Mouse (Mus musculus) heart, postnatal 0 days (tissue): ENCODE data around the gene Rab35. TPM values are rescaled to one million over a fixed set of nuclear protein-coding genes. Genes with fewer than 3 reads are reported as not detected.

Experiments
- ATAC-seq: fragments of 200-750 bp; cut with Nextera tagmentation; 2 replicates; pipeline ENCODE4 v1.8.0; 2017; ENCODE audit warnings: low read depth, moderate number of reproducible peaks, moderate library complexity; ENCODE audit not compliant: insufficient read depth
- DNase-seq: peaks from one replicate; pipeline ENCODE4 v3.0.0-alpha.2; 2016; ENCODE audit warnings: low spot score
- H3K27ac ChIP-seq: fragments of 300-500 bp; sonication (generic); 2 replicates; pipeline ENCODE4 v1.5.1; 2014; ENCODE audit warnings: low read depth, mild to moderate bottlenecking
- H3K27me3 ChIP-seq: fragments of 300-500 bp; sonication (generic); 2 replicates; pipeline ENCODE4 v1.6.1; 2014; ENCODE audit warnings: low read length, mixed read lengths; ENCODE audit not compliant: control insufficient read depth, insufficient read depth
- H3K36me3 ChIP-seq: fragments of 300-500 bp; sonication (generic); replicated peaks from 2 replicates; pipeline ENCODE4 v1.6.1; 2014; ENCODE audit warnings: low read length, mixed read lengths; ENCODE audit not compliant: control insufficient read depth, insufficient read depth
- H3K4me1 ChIP-seq: fragments of 300-500 bp; sonication (generic); 2 replicates; pipeline ENCODE4 v1.6.1; 2014; ENCODE audit warnings: antibody characterized with exemption; ENCODE audit not compliant: control insufficient read depth, insufficient read depth
- H3K4me2 ChIP-seq: fragments of 300-500 bp; sonication (generic); 2 replicates; pipeline ENCODE4 v1.6.1; 2014; ENCODE audit warnings: low read depth, mild to moderate bottlenecking, low read length, moderate library complexity
- H3K4me3 ChIP-seq: fragments of 300-500 bp; sonication (generic); 2 replicates; pipeline ENCODE4 v1.5.1; 2014; ENCODE audit warnings: low read depth, low read length
- H3K9ac ChIP-seq: fragments of 300-500 bp; sonication (generic); replicated peaks from 2 replicates; pipeline ENCODE4 v1.6.1; 2014; ENCODE audit warnings: low read depth, low read length, mixed read lengths
- H3K9me3 ChIP-seq: fragments of 300-500 bp; sonication (generic); replicated peaks from 2 replicates; pipeline ENCODE4 v1.6.1; 2016; ENCODE audit warnings: low read length; ENCODE audit not compliant: control insufficient read depth
- CTCF ChIP-seq: IDR thresholded peaks from 2 replicates; pipeline ENCODE4 v1.5.1; 2016; ENCODE audit warnings: antibody characterized with exemption, control low read depth, low read depth
- EP300 ChIP-seq: IDR thresholded peaks from 2 replicates; pipeline ENCODE4 v1.6.1; 2016; ENCODE audit warnings: antibody characterized with exemption, low read depth
- WGBS: fragments of 180-500 bp; shearing (Covaris S2); extraction: QIAGEN DNeasy Blood & Tissue Kit; methylation state at CpG from one replicate; pipeline ENCODE4 v1.1.7; 2014; 5-methylcytosine and 5-hydroxymethylcytosine counted together
- polyA plus RNA-seq: library from polyadenylated mRNA; unstranded; fragments of >200 nt; fragmentation: Nextera tagmentation; extraction: Ambion mirVana; gene quantifications from 2 replicates; pipeline ENCODE4 v1.2.1, GENCODE M21; 2015
- total RNA-seq: library from RNA; depleted of rRNA; stranded (reverse); fragments of >200 nt; gene quantifications from 2 replicates; pipeline ENCODE4 v1.2.3, GENCODE M21; 2014; ENCODE audit warnings: low replicate concordance

Rab35 gene
- total and polyA plus RNA-seq, 2 experiments from 2014 or later, result 14.1 to 37.4 TPM

GRCm38 (mm10) chr5:115633060-115633459 lies 1.4 kb downstream of the Rab35 start:
- no peak overlapping the region for H3K9ac ChIP-seq
- DNase-seq (no peak), ATAC-seq (no peak)
- no peaks in the 10 kb centered on the region for H3K9me3 ChIP-seq
- TF ChIP-seq EP300 (no peak), CTCF (no peak)
- peak overlapping the region; percentile 68 for H3K4me2 ChIP-seq
- H3K4me3 ChIP-seq, result peak overlapping the region; percentile 65
- no peaks in the 10 kb centered on the region for H3K27me3 ChIP-seq
- 0 out of 2 replicates have a peak, but pooled peaks cover 10% of the 10 kb centered on the region for H3K4me1 ChIP-seq
- WGBS, result 42% methylated on average over 4 of the region's 4 CpGs
- H3K36me3 ChIP-seq, result peaks cover 6% of the 10 kb centered on the region
- no peak overlapping the region for H3K27ac ChIP-seq

- no peaks in the 10 kb centered on the region for H3K27me3 ChIP-seq
- no peak overlapping the region for H3K4me2 ChIP-seq
- ATAC-seq, result no peak
- TF ChIP-seq CTCF, result no peak
- TF ChIP-seq EP300, result no peak
- H3K9ac ChIP-seq, result 0 out of 2 replicates have a peak overlapping the region, but pooled peaks have one; percentile 11
- H3K9me3 ChIP-seq, result no peaks in the 10 kb centered on the region
- 0 out of 2 replicates have a peak, but pooled peaks cover 10% of the 10 kb centered on the region for H3K4me1 ChIP-seq
- H3K27ac ChIP-seq, result no peak overlapping the region
- peaks cover 16% of the 10 kb centered on the region for H3K36me3 ChIP-seq
- DNase-seq, result no peak
- H3K4me3 ChIP-seq, result no peak overlapping the region
- WGBS, result 83% methylated on average over 8 of the region's 8 CpGs
Measured at GRCm38 (mm10) chr5:115634046-115634445, 2.3 kb downstream of the Rab35 start.

- no peak overlapping the region for H3K9ac ChIP-seq
- H3K27ac ChIP-seq, result no peak overlapping the region
- no peak overlapping the region for H3K4me2 ChIP-seq
- peaks cover 31% of the 10 kb centered on the region for H3K36me3 ChIP-seq
- DNase-seq, result no peak
- WGBS, result 68% methylated on average over 6 of the region's 6 CpGs
- H3K4me3 ChIP-seq, result no peak overlapping the region
- 0 out of 2 replicates have a peak, but pooled peaks cover 10% of the 10 kb centered on the region for H3K4me1 ChIP-seq
- no peaks in the 10 kb centered on the region for H3K27me3 ChIP-seq
- no peak for ATAC-seq
- TF ChIP-seq EP300 (no peak), CTCF (no peak)
- no peaks in the 10 kb centered on the region for H3K9me3 ChIP-seq
Measured at GRCm38 (mm10) chr5:115635536-115635935, 3.8 kb downstream of the Rab35 start.

GRCm38 (mm10) chr5:115644192-115644591 lies 12.5 kb downstream of the Rab35 start:
- H3K4me3 ChIP-seq, result no peak overlapping the region
- H3K4me1 ChIP-seq, result no peaks in the 10 kb centered on the region
- ATAC-seq (no peak), DNase-seq (no peak)
- H3K9me3 ChIP-seq, result no peaks in the 10 kb centered on the region
- WGBS, result 88% methylated on average over 9 of the region's 9 CpGs
- no peak overlapping the region for H3K4me2 ChIP-seq
- peaks cover 81% of the 10 kb centered on the region for H3K36me3 ChIP-seq
- TF ChIP-seq EP300, result no peak
- peak; percentile 16; the same call in 1 of the 2 replicates for TF ChIP-seq CTCF
- no peak overlapping the region for H3K27ac ChIP-seq
- no peaks in the 10 kb centered on the region for H3K27me3 ChIP-seq
- H3K9ac ChIP-seq, result no peak overlapping the region

- peaks cover 38% of the 10 kb centered on the region for H3K36me3 ChIP-seq
- no peaks in the 10 kb centered on the region for H3K27me3 ChIP-seq
- no peak overlapping the region for H3K4me2 ChIP-seq
- no peak overlapping the region for H3K9ac ChIP-seq
- peaks cover 8% of the 10 kb centered on the region for H3K4me1 ChIP-seq
- no peak overlapping the region for H3K27ac ChIP-seq
- DNase-seq, result no peak
- TF ChIP-seq CTCF (no peak), EP300 (no peak)
- WGBS, result 76% methylated on average over 3 of the region's 3 CpGs
- no peak overlapping the region for H3K4me3 ChIP-seq
- no peak for ATAC-seq
- no peaks in the 10 kb centered on the region for H3K9me3 ChIP-seq
Measured at GRCm38 (mm10) chr5:115648876-115649275, 17.2 kb downstream of the Rab35 start.

GRCm38 (mm10) chr5:115649699-115650098 lies 18.0 kb downstream of the Rab35 start:
- ATAC-seq, result no peak
- H3K9ac ChIP-seq, result no peak overlapping the region
- no peak overlapping the region for H3K27ac ChIP-seq
- H3K36me3 ChIP-seq, result peaks cover 31% of the 10 kb centered on the region
- peaks cover 8% of the 10 kb centered on the region for H3K4me1 ChIP-seq
- no peak overlapping the region for H3K4me3 ChIP-seq
- WGBS, result 82% methylated on average over 8 of the region's 8 CpGs
- no peak overlapping the region for H3K4me2 ChIP-seq
- H3K9me3 ChIP-seq, result no peaks in the 10 kb centered on the region
- H3K27me3 ChIP-seq, result no peaks in the 10 kb centered on the region
- no peak for DNase-seq
- TF ChIP-seq CTCF (no peak), EP300 (no peak)
